Mouse (Mus musculus) 416B (cell line): Measurements from ENCODE around the gene Slc5a2.

Experiments
- DNase-seq: peaks from one replicate; pipeline ENCODE4 v3.0.0; 2011; ENCODE audit warnings: low read depth

Gene Slc5a2

GRCm38 (mm10) chr7:128265411-128265810, at the start of gene Slc5a2:
Gene Slc5a2 (plus strand): TSS chr7:128265657.
- DNase-seq, result no peak

DNA sequence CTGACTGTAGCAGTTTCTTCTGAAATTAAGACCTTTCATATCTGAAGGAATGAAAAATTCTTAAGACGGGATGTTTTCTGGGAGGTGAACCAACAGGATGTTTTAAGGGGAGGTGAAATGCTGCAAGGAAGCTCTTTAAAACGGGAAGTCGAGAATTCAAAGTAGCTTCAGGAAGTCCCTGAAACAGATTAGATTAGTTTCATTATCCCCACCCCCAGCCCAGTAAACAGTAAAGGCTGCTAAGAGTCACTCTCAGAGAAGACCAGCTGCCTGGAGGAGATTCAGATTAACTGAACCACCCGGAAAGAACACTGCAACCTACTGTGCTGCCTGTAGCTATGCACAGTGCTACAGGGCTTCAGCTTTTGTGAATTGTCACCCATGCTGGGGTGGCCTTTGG, 45.5 kb upstream of the Slc5a2 start:
- peak; percentile 17 for DNase-seq

DNA sequence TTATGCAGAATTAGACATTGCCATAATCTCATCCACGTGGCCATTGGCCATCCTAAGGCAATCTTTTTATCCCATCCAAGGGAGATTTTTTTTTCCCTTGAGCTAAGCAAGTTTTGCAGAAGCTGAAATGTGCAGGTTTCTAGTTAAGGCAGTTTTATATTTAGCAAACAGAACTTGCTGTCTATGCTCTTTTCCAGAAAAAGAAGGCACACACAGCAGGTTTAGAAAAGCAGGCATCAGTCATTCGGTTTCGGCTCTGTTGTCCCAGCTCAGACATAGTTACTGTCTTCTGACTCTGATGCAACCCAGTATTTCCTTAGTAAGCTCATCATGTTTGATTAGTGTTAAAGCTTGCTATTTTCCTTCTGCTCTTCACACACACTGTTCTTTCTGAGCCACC, 44.5 kb upstream of the Slc5a2 start:
- no peak for DNase-seq

DNA sequence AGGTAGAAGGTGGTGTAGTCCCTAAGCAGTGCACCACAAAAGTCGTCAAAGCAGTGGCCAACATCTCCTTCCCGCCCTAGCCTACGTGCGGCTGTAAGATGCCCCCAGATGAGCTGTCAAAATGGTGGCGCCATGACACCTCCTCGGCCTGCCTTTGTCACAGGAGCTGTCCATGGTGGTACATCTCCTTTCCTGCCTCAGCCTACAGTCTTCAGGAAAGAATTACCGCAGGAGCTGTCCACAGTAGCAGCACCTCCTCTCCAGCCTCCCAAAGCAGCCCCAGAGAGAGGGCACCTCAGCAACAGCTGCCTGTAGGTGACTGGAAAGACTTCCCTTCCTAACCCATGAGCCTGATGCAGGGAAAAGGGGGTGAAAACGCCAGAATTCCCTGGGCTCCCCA, 33.7 kb upstream of the Slc5a2 start:
- peak; percentile 64 for DNase-seq

GRCm38 (mm10) chr7:128234796-128235195, 30.7 kb upstream of the Slc5a2 start:
- DNase-seq, result peak; percentile 41

DNA sequence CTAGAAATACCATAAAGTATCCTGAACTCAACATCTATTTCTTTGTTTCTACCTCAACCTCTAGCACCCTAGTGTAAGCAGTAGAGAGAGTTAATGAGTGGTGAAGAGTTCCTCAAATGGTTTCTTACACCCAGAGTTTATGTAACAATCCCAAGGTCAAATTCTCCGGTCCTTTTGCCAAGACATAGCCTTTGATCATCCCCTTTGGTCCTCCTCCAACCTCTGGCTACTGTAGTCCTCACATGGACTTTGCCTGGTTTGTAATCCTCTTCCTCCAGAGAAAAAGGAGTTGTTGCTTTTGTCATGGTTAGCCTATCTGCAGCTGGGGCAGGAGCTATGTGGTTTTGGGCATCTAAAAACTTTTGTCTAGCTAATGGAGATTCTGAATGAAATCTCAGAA, 30.0 kb upstream of the Slc5a2 start:
- no peak for DNase-seq

DNA sequence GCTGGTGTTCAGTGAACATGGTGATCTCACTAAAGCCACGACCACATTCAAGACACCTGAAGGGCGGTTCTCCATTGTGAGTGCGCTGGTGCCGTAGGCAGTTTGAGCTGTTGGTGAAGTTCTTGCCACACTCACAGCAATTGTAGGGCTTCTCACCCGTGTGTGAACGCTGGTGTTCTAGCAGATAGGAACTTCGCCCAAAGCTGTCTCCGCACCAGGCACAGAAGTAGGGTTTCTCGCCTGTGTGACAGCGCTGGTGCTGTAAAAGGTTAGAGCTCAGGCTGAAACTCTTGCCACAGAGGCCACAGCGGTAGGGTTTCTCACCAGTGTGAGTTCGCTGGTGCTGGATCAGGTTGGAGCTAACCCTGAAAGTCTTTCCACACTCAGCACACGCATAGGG, 29.0 kb upstream of the Slc5a2 start:
- no peak for DNase-seq

DNA sequence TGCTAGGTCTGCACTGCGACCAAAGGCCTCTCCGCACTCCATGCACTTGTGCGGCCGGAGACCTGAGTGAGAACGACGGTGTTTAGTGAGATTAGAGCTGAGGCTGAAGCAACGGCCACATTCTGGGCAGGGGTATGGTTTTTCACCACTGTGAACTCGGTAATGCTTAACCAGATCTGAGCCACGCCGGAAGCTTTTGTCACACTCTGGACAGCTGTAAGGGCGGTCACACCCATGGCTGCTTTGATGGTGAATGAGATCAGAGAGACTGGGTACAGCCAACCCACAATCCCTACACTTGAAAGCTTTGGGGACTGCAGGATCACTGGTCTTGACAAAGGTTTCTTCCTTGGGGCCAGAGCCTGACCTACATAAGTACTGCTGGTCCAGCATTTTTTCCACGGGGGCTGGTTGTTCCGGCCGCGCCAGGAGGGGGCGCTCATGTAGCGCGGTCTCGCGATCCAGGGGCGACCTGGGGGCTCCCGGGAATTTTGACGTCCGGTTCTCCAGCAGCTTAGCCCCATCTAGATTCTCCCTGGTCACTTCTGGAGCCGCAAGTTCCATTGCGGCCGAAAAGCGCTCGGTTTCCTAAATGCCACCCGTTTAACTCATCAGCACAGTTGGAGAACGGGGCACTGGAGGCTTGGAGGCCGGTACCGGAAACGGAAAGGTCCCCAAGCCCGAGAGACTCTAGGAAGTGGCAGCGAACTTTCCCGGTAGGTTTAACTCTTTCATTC, 28.4 kb upstream of the Slc5a2 start, which contains the start of gene Armc5:
Gene Armc5 (plus strand): TSS at position 487 of the 737 bp plus-strand sequence.
- DNase-seq, result peak; percentile 82

DNA sequence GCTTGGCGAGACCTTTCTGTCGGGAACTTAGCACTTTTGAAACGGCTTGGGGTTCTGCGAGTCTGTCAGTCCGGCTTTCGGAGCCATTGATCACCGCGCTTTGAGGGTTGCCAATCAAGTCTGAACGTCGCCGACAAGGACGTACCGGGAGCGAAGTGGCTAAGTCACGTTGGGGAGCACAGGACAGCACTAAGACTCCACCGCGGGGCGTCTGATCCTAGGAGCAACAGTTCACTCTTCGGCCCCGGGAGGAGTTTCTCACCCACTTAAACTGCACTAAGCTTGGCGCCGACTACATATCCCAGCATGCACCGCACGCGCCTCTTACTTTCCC, 27.9 kb upstream of the Slc5a2 start:
- DNase-seq, result no peak

DNA sequence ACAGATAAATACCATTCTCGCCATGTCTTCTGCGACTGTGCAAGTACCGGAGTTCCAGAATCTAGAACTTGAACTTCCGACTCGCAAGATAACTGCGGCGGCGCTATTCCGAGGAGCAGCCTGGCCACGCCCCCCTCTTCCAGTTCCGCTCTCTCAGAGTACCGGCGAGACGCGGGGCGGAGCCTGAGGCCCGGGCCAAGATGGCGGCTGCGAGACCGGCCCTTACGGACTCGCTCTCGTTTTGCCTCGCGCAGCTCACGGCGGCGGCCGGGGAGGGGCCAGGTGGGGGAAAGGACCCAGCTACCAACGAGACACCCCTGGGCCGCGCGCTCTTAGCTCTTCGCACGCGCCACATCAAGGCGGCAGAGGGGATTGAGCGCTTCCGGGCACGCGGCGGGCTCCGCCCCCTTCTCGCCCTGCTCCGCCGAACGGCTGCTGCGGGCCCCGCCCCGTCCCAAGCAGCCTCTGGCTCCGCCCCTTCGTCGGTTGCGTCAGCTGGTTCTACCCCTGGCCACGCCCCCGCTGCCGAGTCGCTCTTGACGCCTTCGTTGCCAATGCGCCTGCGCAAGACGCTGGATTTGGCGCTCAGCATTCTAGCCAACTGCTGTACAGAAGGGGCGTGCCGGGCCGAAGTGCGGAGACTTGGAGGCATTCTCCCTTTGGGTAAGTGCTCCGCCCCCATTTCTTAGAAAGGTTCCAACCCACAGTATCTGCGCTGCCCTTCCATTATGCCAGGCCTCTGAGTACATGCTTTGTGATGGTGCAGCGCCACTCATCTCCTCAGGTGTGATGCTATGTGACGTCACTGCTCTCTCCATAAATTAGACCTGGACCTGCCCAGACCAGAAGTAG, 27.3 kb upstream of the Slc5a2 start, which contains the start of gene 9130023H24Rik:
Gene 9130023H24Rik (minus strand): TSS at position 105 of the 852 bp plus-strand sequence.
- DNase-seq, result peak; percentile 100

DNA sequence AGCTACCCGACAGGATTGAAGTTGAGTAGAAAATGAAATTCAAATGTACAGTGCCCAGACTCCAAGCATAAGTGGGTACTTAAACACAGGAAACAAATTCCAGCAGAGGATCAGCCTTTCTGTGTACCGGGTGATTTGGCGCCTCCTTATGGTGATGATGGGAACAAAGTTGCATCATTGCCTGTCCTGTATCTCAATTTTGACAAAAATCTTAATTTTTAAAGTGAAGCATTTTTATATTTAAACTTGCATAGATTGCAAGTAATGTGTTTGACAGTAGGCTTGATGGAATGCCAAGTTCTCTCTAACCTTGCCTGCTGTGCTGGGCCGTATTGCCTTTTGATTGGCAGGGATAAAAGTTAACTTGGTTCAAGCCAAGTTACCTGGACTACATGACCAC, 26.5 kb upstream of the Slc5a2 start:
- peak; percentile 81 for DNase-seq

GRCm38 (mm10) chr7:128240131-128240784, 25.2 kb upstream of the Slc5a2 start:
- no peak for DNase-seq

GRCm38 (mm10) chr7:128242331-128242730, 23.1 kb upstream of the Slc5a2 start:
- DNase-seq, result no peak

DNA sequence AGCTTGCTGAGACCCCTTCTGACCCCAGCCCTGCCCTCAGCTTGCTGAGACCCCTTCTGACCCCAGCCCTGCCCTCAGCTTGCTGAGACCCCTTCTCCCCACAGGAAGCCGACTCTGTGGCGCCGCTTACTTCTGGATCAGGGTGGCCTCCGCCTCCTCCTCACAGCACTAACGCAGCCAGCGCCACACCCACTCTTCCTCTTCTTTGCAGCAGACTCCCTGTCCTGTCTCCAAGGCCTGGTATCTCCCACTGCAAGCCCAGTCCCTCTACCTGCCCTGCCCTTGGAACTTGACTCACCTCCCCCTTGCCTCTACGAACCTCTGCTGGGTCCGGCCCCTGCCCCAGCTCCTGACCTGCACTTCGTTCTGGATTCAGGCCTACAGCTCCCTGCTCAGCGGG, 21.5 kb upstream of the Slc5a2 start:
- DNase-seq, result no peak

- no peak for DNase-seq
Measured at GRCm38 (mm10) chr7:128244410-128245025, 20.9 kb upstream of the Slc5a2 start.

DNA sequence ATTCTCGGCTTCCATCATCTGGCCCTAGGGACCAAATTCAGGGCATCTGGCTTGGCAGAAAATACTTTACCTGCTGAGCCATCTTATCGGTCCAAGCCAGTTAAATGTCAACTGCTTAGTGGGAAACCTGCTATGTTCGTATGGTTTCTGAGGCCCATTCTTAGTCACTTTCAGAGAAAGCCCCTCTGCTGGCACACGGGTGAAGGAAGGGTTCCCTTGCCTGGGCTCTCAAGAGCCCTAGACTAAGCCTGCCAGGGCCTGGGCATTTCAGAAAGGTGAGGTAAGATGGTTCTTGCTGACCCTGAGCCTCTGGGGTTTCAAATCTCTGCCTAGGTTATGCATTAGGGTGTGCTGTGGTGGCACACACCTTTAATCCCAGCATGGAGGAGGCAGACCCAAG, 19.9 kb upstream of the Slc5a2 start:
- DNase-seq, result no peak

- DNase-seq, result no peak
Measured at GRCm38 (mm10) chr7:128246496-128247391, 18.7 kb upstream of the Slc5a2 start, which contains the start of gene Tgfb1i1. Gene Tgfb1i1 (plus strand): TSS chr7:128246812.

- DNase-seq, result peak; percentile 68
Measured at GRCm38 (mm10) chr7:128247443-128247842, 18.0 kb upstream of the Slc5a2 start.

GRCm38 (mm10) chr7:128248081-128249042, 17.1 kb upstream of the Slc5a2 start:
- no peak for DNase-seq

DNA sequence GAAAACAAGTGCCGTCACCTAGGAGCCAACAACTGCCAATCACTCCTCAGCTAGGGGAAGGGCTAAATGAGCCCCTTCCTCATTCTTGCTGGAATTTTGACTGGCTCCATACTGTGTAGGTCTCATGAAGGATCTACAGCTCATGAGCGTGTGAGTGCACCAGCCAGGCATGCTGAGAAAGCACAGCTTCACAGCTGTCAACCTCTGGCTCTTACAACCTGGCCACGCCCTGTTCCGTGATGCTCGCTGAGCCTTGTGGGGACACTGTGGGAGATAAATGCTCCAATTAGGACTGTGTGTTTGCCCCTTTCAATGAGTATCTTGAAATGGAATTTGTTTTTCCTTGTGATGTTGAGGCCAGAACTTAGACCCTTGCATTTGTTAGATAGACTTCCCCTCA, 15.5 kb upstream of the Slc5a2 start:
- no peak for DNase-seq
